Mouse (Mus musculus) MEL-GATA-1-ER (cell line): ENCODE results near the gene Myom3.

Source experiments
- DNase-seq: peaks from one replicate; pipeline ENCODE4 v3.0.0-alpha.2; 2012; ENCODE audit warnings: low read depth; ENCODE audit errors: extremely low read depth

The Myom3 gene

DNA sequence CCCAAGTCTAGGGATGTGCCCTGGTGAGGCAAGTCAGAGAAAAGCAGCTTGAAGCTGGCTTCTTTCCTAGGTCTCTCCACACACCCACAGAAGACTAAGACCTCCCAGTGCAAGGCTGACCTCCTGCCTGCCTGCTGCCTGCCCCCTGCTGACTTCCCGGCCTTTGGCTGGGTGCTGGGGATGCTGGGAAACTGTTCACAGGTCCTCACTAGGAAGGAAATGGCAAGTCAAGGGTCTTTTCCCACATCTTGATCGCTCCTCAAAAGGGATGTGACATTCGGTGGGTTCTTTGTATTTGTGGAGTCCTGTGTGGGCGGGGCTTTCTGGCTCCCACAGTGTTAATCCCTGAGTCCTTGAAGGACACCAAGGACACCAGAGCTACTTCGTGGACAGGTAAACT, 44.7 kb downstream of the Myom3 start:
- no peak for DNase-seq

DNA sequence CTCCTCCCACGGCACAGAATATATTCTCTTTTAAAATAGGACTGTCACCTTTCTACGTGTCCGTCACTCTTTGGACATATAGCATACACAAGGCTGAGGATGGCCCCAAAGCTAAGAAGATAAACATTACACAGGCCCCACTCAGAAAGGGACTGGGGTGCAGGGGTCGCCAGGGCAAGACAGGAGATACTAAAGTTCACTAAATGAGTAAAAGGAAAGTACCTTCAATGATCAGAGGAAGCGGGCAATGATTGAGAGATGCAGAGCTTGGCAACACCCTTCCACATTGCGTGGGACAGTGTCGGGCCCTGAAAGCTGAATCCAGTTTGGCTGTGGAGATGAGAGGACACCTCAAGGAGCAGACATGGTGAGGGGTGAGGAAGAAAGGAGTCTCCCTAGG, 55.4 kb downstream of the Myom3 start:
- DNase-seq, result no peak

DNA sequence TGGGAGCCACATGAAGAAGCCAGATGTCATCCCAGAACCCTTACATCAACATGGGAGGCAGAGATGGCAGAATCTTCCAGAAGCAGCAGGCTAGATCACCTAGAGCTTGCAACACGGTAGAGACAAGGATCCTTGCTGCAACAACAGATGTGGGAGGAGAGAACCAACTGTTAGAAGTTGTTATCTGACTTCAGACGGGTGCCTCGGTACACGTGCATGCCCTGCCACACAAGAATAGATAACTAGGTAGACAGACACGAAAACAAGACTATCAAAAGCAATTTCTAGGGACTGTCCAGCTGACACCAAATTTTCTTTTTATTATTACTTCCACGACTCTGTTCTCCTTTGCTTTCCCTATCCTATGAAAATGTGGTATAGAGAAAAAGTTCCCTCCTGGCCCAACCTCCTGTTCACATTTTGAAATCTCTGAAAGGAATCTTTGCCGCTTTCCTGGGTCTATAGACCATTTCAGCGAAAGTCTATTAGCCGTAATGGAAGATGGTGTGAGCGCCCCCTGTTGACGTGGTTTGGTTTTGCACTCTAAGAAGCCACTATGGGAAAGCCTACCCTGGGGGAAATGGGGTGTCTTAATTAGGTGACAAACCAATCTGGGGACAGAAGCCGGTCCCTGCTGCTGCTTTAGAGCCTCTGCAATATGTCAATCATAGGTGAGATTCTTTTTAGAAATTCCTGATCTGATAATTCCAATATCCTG, 57.5 kb downstream of the Myom3 start:
- DNase-seq, result peak; percentile 46

DNA sequence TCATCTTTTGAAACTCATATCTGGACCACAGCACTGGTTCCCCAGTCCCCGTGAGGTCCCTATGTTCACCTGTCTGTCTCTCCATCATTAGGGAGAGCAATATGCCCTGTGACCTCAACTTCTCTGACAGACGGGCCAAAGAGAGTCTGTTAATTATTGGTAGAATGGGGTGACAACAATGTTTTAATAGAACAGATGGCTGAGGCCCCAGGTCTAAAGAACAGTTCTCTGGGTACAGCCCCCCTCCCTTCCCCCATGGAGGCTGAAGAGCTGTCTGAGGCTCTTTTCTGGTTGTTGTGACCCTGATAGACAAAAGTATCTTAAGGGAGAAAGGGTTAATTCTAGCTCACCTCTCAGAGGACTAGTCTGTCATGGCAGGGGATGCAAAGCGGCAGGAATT, 58.9 kb downstream of the Myom3 start:
- DNase-seq, result no peak

DNA sequence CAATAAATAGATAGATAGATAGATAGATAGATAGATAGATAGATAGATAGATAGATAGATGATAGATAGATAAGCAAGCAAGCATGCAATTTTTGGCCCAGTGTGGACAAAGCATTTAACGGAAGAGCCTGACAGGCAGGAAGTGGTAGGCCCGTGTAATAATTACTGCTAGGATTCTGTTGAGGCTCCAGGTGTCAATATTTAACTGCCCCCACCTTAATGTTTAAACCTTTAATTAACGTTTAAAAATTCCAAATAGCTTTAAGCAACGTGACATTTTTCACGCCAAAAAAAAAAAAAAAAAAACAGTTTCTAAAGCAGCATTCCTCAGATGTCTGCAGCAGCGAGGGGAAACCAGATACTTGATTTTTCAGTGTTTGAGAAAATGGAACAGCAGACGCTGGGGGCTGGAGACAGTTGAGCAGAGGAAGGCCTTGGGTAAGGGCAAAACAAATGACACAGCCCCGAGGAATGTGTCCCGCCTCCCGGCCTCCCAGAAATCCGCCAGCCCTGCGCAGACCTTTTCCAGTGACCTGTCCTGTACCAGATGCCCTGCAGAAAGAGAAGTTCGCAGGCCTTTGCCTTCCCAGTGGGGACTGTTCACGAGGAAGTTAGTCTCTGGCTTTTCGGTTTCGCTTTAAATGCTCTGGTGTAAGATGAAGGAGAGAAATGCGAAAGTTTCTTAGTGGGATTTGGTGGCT, 60.5 kb downstream of the Myom3 start:
- DNase-seq, result no peak

DNA sequence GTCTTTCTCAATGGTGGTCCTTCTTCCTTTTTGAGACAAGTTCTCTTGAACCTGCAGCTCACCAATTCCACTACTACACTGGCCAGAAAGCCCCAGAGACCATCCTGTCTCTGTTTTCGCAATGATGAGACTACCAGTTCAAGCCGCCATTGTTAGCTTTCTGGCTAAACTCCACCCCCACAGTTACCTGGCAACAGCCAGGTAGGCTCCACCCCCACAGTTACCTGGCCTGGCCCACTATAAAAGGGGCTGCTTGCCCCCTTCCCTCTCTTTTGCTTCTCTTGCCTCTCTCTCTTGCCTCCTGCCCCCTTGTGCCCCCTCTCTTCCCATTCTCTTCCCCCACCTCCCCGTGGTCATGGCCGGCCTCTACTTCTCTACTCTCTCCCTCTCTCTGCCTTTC, 62.3 kb downstream of the Myom3 start:
- no peak for DNase-seq

DNA sequence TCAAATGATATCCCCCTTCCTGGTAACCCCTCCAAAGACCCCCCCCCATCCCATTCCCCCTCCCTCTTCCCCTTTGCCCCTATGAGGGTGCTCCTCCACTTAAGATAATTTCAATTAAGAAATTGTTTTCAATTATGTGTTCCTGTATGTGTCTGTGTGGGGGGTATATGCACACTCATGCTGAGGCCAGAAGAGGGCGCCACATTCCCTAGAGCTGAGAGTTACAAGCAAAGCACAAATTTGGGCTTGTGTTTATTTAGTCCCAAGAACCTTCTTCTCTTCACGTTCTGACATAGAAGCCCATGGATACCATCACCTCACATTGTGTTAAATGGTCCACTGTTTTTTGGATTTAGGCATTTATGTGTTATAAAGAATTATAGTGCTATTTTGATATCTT, 63.8 kb downstream of the Myom3 start:
- peak; percentile 22 for DNase-seq

DNA sequence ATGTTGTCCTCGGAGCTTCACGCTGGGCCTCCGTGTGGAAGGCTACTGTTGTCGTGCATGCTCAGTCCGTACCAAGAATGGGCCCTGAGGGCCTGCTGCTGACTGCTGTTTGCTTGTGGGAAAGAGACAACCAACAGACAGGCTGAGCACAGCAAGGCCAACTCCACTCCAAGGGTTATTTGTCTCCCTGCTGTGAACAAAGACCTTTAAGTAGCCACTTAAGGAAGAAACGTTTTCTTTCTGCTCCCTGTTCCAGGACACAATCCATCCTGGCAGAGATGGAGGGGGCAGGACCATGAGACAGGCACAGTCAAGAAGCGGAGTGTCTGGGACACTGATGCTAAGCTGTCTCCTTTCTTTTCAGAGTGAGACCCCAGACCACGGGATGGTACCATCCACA, 64.7 kb downstream of the Myom3 start:
- DNase-seq, result no peak

DNA sequence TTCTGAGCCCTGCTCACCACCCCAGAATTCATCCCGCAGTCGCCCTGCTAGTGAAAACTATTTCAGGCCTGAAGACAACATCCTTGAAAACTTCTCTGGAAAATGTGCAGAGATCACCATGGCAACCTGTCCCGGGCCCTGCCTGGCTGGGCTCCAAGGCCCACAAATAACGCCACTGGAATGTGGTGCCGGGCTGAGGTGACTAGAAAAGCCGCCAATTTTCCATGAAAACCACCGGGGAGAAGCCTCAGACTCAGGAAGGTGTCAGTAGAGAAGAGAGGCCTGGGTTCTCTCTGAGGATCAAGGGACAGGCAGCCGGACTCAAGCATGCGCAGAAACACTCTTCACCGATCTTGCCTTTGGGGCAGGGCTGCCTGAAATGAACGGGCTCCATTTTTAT, 69.0 kb downstream of the Myom3 start:
- DNase-seq, result no peak

DNA sequence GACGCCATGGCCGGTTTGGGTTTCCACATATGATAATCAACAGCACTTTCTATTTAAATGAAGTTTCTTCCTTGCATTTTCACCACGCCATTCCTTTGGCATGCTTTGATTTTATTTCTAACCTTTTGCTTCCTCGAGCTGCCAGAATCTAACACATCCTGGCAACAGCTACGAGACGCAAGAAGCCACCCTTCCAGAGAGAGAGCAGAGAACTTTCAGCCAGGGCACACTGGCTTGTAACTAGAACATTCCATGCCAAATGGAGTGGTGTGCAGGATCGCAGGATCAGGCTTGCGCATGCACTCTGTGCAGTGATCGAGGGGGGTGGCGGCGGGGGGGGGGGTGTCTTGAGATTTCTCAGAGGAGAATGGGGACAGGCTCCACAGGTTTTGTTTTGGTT, 72.6 kb downstream of the Myom3 start:
- no peak for DNase-seq

DNA sequence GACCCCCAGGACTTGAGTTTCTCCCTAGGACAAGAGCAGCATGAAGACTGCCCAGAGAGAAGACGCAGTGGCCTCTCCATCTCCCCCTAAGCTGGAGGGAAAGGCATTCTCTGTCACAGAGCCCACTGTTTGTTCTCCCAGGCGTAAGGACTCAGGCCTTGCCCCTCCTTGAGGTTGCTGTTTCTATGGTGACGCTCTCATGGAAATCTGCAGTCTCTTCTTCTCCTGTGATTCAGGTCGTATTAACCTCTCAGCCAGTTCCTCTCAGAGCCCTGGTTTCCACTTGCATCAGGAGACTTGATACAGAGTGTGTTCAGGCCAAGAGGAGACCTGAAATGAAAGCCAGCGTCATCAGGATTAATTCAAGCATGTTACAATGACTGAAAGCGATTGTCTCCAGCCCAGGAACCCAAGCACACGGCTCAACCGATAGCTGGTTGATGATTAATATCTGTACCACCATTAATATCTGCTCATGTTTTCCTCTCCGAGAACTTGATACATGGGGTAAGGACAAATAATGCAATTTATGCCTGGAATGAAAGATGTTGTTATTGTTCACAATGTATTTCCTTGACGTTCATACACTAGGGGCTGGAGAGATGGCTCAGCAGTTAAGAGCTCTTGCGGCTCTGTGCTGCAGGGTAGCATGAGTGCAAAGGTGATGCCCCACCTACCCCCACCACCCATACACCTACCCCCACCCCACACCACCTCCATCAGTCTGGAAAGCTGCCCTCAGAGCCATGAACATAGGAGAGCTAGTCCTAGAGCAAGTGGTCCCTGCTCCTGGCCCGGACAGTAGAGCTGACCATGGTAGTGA, 74.0 kb downstream of the Myom3 start:
- no peak for DNase-seq

DNA sequence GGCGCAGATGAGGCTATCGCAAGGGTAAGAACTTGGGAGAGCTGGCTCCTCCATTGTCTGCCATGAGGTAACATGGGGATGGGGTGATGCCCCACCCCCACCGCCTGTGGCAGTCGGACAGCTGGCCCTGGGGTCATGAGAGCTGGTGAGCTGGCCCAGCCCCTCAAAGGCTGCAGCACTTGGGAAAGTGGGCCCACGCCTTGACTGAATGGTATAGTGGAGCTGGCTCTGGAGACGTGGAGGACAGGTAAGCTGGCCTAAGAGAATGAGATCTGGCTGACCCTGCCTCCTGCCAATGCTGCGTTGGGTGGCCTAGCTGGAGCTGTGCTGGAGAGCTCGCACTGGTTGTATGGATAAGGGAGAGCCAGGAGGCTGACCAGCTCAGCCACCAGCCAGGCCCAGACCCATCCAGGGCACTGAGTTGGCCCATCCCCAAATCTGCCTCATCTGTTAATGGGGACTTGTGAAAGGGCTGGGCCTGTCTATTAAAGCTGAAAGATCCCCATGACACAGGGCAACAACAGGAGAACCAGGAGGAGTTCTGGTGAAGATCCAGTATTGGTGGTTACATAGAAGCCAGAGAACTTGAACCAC, 74.7 kb downstream of the Myom3 start:
- DNase-seq, result no peak

DNA sequence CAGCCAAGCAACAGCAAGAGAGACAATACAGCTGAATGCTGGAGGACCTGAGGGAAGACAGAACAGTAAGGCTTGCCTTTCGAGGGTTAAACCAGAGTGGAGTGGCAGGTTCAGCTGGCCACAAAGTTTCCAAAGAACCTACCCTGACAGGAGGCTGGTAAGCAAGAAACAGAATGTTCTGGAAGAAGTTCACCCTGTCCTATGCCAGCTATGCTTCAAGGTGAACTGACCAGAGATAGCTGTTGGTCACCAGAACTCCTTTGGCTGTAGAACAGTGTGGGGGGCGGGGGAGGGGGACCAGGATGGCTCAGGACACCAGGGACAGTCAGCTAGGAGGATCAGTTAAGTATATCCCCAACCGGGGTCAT, 79.4 kb downstream of the Myom3 start:
- no peak for DNase-seq

DNA sequence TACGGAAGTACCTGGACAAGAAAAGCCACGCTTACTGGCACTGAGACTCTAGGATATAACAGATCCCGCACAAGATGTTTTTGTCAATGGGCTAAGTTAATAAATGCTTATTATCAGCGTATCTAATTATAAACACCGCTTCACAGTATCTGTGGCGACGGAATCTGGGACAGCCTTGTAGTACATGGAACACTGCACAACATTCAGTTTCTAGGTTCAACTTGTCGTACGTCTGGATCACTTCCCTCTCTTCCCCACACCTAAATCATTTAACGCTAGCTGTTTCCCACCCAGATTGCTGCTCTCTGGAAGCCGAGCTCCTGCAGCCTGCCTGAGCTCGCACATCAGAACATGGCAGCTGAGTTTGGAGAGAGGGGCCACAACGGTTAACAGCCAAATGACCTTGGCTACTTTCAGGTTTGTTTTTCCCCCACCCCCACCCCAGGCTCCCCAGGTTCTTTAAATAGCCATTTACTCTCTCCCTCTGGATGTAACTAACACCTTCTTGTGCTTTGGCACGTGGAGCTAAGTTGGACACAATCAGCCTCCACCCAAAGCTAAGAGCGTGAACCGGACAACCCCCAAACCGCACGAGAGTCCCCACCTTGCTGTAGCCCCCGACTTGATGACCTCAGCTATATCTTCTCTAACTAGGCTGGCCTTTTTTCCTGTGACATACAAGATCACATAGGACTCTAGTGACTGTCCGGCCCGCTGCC, 79.9 kb downstream of the Myom3 start:
- DNase-seq, result no peak

DNA sequence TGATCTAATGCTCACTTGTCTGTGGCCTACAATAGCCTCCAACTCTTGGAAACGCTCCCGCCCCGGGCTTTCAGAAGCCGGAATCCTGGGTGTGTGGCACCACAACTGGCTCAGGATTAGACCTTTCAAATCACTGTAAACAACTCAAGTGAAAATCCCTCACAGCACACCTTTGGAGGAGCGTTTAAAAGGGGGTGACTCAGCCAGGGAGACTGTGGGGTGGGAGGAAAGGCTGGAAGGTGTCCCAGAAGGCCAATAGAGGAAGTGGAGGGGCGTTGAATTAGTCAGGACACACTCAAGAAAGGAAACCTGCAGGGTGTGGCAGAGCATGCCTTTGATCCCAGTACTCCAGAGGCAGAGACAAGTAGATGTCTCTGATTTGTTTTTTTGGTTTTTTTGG, 84.9 kb downstream of the Myom3 start:
- DNase-seq, result no peak

DNA sequence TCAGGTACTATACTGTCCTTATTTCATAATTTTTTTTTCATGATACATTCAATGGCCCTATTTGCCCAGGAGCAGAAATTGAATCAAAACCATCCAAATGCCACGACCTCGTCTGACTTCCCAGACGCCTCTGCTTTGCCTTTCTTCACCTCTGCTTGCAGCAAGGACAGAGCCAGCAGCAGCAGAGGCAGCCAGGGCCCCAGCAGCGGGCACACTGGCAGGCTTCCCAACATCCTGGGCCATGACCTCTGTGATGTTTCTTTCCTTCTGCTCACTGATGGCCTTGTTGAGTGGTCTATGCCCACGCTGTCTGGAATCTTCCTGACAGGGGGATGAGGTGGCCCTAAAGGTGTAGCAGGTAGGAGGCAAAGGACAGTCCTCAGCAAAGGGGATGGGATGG, 88.1 kb downstream of the Myom3 start:
- DNase-seq, result no peak

DNA sequence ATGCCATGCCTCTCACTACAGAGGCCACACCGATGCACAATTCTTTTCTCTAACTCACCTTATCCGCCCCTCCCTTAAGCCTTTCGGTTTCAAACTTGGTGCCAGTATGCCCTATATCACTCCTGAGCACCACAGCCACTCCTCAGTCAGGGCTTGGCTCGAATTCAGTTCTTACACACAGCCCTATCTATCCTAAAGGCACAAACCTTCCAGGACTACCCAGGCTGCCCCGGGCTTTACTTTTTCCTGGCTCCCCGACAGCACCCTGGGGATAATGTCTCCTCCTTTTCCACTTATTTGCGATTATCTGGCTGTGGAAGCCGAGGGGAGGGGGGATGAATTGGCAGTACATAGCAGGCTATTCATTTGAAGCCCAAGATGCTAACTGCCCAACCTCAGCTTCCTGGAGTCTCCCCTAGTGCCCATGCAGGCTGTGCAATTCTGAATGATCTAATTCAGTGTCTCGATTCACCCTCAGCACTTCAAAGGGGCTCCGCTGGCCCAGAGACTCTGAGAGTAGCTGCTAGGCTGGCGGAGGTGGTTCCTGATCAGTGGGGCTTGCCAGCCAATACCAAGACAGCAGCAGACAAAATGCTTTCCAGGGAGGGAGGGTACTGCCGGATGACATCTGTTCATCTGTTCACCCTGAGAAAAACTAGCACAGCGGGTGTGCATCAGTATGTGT, 91.0 kb downstream of the Myom3 start:
- DNase-seq, result no peak

DNA sequence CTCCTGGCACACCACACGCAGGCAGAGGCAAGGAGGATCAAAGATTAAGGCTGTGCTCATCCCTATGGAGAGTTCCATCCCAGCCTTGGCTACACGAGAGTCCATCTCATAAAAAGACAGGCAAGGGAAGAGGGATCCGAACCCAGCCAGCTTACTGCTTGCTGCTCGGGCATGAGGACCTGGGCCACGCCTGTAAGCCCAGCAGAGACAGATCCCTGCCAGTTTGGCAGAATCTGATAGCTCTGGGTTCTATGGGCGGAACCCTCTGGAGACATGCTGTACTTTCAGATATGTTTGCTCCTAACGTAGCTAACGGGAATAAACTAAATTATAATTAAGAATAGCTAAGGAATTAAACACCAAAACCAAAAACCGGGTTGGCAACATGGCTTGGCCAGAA, 92.4 kb downstream of the Myom3 start:
- DNase-seq, result no peak

DNA sequence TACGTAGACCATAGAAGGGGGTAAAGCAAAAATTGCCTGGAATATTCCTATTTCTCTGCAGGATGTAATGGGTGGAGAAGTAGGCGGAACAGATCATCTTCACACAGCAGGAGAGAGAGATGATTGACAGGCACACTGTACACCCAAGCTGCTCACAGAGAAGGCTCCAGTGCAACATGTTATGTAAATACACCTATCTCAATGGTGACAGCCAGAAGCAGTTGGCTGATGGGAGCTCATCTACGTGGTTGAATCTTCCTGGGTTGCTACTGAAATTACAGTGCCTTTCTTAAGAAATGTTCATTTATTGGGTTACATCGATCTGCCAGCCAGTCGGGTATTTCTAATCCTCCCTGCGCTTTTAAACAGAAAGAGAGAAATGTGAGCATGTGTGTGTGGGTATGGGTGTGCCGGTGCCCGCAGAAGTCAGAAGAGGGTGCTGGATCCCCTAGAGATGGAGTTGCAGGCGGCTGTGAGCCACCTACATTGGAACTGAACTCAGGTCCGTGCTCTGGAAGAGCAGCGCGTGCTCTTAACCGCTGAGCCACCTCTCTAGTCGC, 94.6 kb downstream of the Myom3 start:
- no peak for DNase-seq

DNA sequence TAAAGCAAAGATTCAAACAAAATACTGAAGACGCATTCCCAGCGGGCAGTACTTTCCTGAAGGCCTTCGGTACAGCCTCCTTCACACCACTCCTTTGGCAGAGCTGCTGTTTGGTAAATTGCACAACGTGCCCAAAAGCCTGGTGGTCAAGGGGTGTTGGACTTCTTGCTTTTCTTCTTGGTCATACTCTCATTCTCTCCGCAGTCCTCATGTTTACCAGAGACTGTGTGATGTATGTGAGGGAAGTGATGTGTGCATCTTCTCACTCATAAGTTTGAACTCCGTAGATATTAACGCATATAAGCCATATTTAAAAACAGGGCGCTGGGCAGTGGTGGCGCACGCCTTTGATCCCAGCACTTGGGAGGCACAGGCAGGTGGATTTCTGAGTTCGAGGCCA, 95.1 kb downstream of the Myom3 start:
- DNase-seq, result no peak

DNA sequence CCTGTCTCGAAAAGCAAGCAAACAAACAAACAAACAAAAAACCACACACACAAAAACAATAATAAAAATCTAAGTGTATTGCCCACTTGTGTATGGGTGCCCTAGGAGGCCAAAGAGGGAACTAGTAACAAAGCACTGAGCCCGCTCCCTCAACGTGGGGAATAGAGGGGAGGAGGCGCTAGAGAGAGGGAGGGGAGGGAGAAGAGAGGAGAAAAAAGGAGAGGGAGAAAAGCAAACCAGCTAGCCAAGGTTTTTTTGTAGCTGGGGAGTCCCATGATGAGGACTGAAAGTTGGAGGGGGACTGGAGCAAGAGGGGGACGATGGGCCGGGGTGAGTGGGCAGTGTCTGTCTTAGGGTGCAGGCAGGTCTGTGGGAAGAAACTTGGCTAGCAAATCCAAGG, 95.6 kb downstream of the Myom3 start:
- DNase-seq, result no peak
